Mouse (Mus musculus) liver, embryonic 15.5 days (tissue): ENCODE data around the gene Phlda3. TPM values are rescaled to one million over a fixed set of nuclear protein-coding genes. Genes with fewer than 3 reads are reported as not detected.

Experiments used
- ATAC-seq: fragments of 200-750 bp; cut with Nextera tagmentation; 2 replicates; pipeline ENCODE4 v1.8.0; 2017; ENCODE audit warnings: moderate number of reproducible peaks, mild to moderate bottlenecking, moderate library complexity; ENCODE audit not compliant: insufficient read depth
- H3K27ac ChIP-seq: fragments of 300-500 bp; sonication (generic); replicated peaks from 2 replicates; pipeline ENCODE4 v1.5.1; 2015; ENCODE audit warnings: mild to moderate bottlenecking, inconsistent platforms
- H3K27me3 ChIP-seq: fragments of 300-500 bp; sonication (generic); 2 replicates; pipeline ENCODE4 v1.6.1; 2015; ENCODE audit warnings: mild to moderate bottlenecking, inconsistent platforms
- H3K36me3 ChIP-seq: fragments of 300-500 bp; sonication (generic); replicated peaks from 2 replicates; pipeline ENCODE4 v1.6.1; 2015; ENCODE audit warnings: moderate library complexity, mild to moderate bottlenecking, inconsistent platforms
- H3K4me1 ChIP-seq: fragments of 300-500 bp; sonication (generic); replicated peaks from 2 replicates; pipeline ENCODE4 v1.6.1; 2015; ENCODE audit warnings: inconsistent platforms
- H3K4me2 ChIP-seq: fragments of 300-500 bp; sonication (generic); 2 replicates; pipeline ENCODE4 v1.6.1; 2015; ENCODE audit warnings: moderate library complexity, mild to moderate bottlenecking, inconsistent platforms
- H3K4me3 ChIP-seq: fragments of 300-500 bp; sonication (generic); replicated peaks from 2 replicates; pipeline ENCODE4 v1.5.1; 2015; ENCODE audit warnings: mild to moderate bottlenecking, inconsistent platforms
- H3K9ac ChIP-seq: fragments of 300-500 bp; sonication (generic); 2 replicates; pipeline ENCODE4 v1.6.1; 2015; ENCODE audit warnings: moderate library complexity, mild to moderate bottlenecking, inconsistent platforms
- H3K9me3 ChIP-seq: fragments of 300-500 bp; sonication (generic); replicated peaks from 2 replicates; pipeline ENCODE4 v1.6.1; 2016; ENCODE audit warnings: inconsistent platforms
- WGBS: fragments of 180-500 bp; shearing (Covaris S2); methylation state at CpG from one replicate; pipeline ENCODE4 v1.1.7; 2015; ENCODE audit warnings: mixed read lengths; ENCODE audit not compliant: insufficient replicate concordance; 5-methylcytosine and 5-hydroxymethylcytosine counted together
- polyA plus RNA-seq: library from polyadenylated mRNA; unstranded; fragments of >200 nt; fragmentation: Nextera tagmentation; extraction: Ambion mirVana; gene quantifications from 2 replicates; pipeline ENCODE4 v1.2.1, GENCODE M21; 2015

Gene Phlda3
- polyA plus RNA-seq, 1 experiment from 2014 or later, result 6.2 TPM

- H3K36me3 ChIP-seq, result no peaks in the 10 kb centered on the region
- no peaks in the 10 kb centered on the region for H3K9me3 ChIP-seq
- peak overlapping the region; percentile 48; the same call in 1 of the 2 replicates for H3K27ac ChIP-seq
- WGBS, result 24% methylated on average over 7 of the region's 7 CpGs
- ATAC-seq, result no peak
- H3K9ac ChIP-seq, result no peak overlapping the region
- no peaks in the 10 kb centered on the region for H3K27me3 ChIP-seq
- H3K4me1 ChIP-seq, result peaks cover 72% of the 10 kb centered on the region
- peak overlapping the region; percentile 87 for H3K4me2 ChIP-seq
- no peak overlapping the region for H3K4me3 ChIP-seq
These were observed 34.5 kb upstream of the Phlda3 start for GRCm38 (mm10) chr1:135731393-135731792.

- peak overlapping the region; percentile 87; the same call in 1 of the 2 replicates for H3K4me2 ChIP-seq
- no peak for ATAC-seq
These were observed 33.8 kb upstream of the Phlda3 start for GRCm38 (mm10) chr1:135731897-135732684.

GRCm38 (mm10) chr1:135734225-135734937, 31.5 kb upstream of the Phlda3 start:
- Histone ChIP-seq H3K36me3 (no peaks in the 10 kb centered on the region), H3K4me2 (no peak overlapping the region), H3K27me3 (no peaks in the 10 kb centered on the region), H3K4me1 (peaks cover 52% of the 10 kb centered on the region), H3K9me3 (no peaks in the 10 kb centered on the region), H3K27ac (no peak overlapping the region), H3K4me3 (no peak overlapping the region), H3K9ac (no peak overlapping the region)
- 54% methylated on average over 5 of the region's 7 CpGs for WGBS
- ATAC-seq, result no peak

More at GRCm38 (mm10) chr1:135731897-135732684, 33.8 kb upstream of the Phlda3 start:
- Histone ChIP-seq H3K27me3 (no peaks in the 10 kb centered on the region), H3K4me1 (peaks cover 69% of the 10 kb centered on the region), H3K9me3 (no peaks in the 10 kb centered on the region), H3K9ac (no peak overlapping the region), H3K4me3 (no peak overlapping the region), H3K27ac (peak overlapping the region; percentile 48; the same call in 1 of the 2 replicates), H3K36me3 (no peaks in the 10 kb centered on the region)
- 61% methylated on average over 11 of the region's 11 CpGs for WGBS

- H3K27ac ChIP-seq, result no peak overlapping the region
- H3K4me3 ChIP-seq, result no peak overlapping the region
- peaks cover 41% of the 10 kb centered on the region for H3K4me1 ChIP-seq
- H3K36me3 ChIP-seq, result peaks cover 4% of the 10 kb centered on the region
- H3K9ac ChIP-seq, result no peak overlapping the region
- H3K4me2 ChIP-seq, result no peak overlapping the region
- no peaks in the 10 kb centered on the region for H3K27me3 ChIP-seq
- WGBS, result 54% methylated on average over 6 of the region's 6 CpGs
- ATAC-seq, result no peak
- H3K9me3 ChIP-seq, result no peaks in the 10 kb centered on the region
These were observed 30.5 kb upstream of the Phlda3 start for GRCm38 (mm10) chr1:135735460-135735859.

GRCm38 (mm10) chr1:135744987-135745386, 20.9 kb upstream of the Phlda3 start:
- 85% methylated on average over 7 of the region's 7 CpGs for WGBS
- H3K36me3 ChIP-seq, result peaks cover 54% of the 10 kb centered on the region
- ATAC-seq, result no peak

GRCm38 (mm10) chr1:135746248-135746647, 19.7 kb upstream of the Phlda3 start:
- Histone ChIP-seq H3K36me3 (peaks cover 54% of the 10 kb centered on the region), H3K9ac (no peak overlapping the region)

More at GRCm38 (mm10) chr1:135744987-135745386, 20.9 kb upstream of the Phlda3 start:
- no peaks in the 10 kb centered on the region for H3K27me3 ChIP-seq
- H3K4me1 ChIP-seq, result no peaks in the 10 kb centered on the region
- no peaks in the 10 kb centered on the region for H3K9me3 ChIP-seq
- H3K27ac ChIP-seq, result no peak overlapping the region
- no peak overlapping the region for H3K4me2 ChIP-seq
- no peak overlapping the region for H3K9ac ChIP-seq
- no peak overlapping the region for H3K4me3 ChIP-seq

GRCm38 (mm10) chr1:135752737-135753348, 13.1 kb upstream of the Phlda3 start:
- Histone ChIP-seq H3K9ac (no peak overlapping the region), H3K27me3 (0 out of 2 replicates have a peak, but pooled peaks cover 11% of the 10 kb centered on the region), H3K4me2 (no peak overlapping the region), H3K9me3 (no peaks in the 10 kb centered on the region), H3K4me1 (no peaks in the 10 kb centered on the region), H3K27ac (no peak overlapping the region), H3K36me3 (peaks cover 31% of the 10 kb centered on the region), H3K4me3 (no peak overlapping the region)
- peak; percentile 90 for ATAC-seq
- 12% methylated on average over 10 of the region's 10 CpGs for WGBS

More at GRCm38 (mm10) chr1:135746248-135746647, 19.7 kb upstream of the Phlda3 start:
- Histone ChIP-seq H3K9me3 (no peaks in the 10 kb centered on the region), H3K4me3 (no peak overlapping the region), H3K4me2 (no peak overlapping the region), H3K27ac (no peak overlapping the region), H3K27me3 (no peaks in the 10 kb centered on the region), H3K4me1 (no peaks in the 10 kb centered on the region)
- no peak for ATAC-seq
- 72% methylated on average over 4 of the region's 4 CpGs for WGBS

GRCm38 (mm10) chr1:135755287-135755686, 10.6 kb upstream of the Phlda3 start:
- Histone ChIP-seq H3K27me3 (0 out of 2 replicates have a peak, but pooled peaks cover 11% of the 10 kb centered on the region), H3K9me3 (no peaks in the 10 kb centered on the region), H3K4me2 (no peak overlapping the region), H3K4me1 (no peaks in the 10 kb centered on the region), H3K4me3 (no peak overlapping the region), H3K9ac (no peak overlapping the region), H3K36me3 (peaks cover 12% of the 10 kb centered on the region), H3K27ac (no peak overlapping the region)
- no peak for ATAC-seq
- WGBS, result 72% methylated on average over 9 of the region's 9 CpGs

GRCm38 (mm10) chr1:135755913-135756312, 10.0 kb upstream of the Phlda3 start:
- Histone ChIP-seq H3K9me3 (no peaks in the 10 kb centered on the region), H3K9ac (no peak overlapping the region), H3K4me3 (no peak overlapping the region), H3K36me3 (peaks cover 10% of the 10 kb centered on the region), H3K4me1 (no peaks in the 10 kb centered on the region), H3K27ac (no peak overlapping the region), H3K27me3 (0 out of 2 replicates have a peak, but pooled peaks cover 11% of the 10 kb centered on the region), H3K4me2 (no peak overlapping the region)
- ATAC-seq, result no peak
- WGBS, result 60% methylated on average over 3 of the region's 3 CpGs

- H3K4me3 ChIP-seq, result no peak overlapping the region
- H3K4me1 ChIP-seq, result no peaks in the 10 kb centered on the region
- H3K27me3 ChIP-seq, result peaks cover 11% of the 10 kb centered on the region; the same call in 1 of the 2 replicates
- no peak for ATAC-seq
- H3K9ac ChIP-seq, result no peak overlapping the region
- no peak overlapping the region for H3K4me2 ChIP-seq
- 57% methylated on average over 8 of the region's 8 CpGs for WGBS
- H3K9me3 ChIP-seq, result no peaks in the 10 kb centered on the region
- no peaks in the 10 kb centered on the region for H3K36me3 ChIP-seq
- no peak overlapping the region for H3K27ac ChIP-seq
These were observed 8.6 kb upstream of the Phlda3 start for GRCm38 (mm10) chr1:135757287-135757686.

- no peaks in the 10 kb centered on the region for H3K9me3 ChIP-seq
- H3K27me3 ChIP-seq, result peaks cover 21% of the 10 kb centered on the region
- H3K4me2 ChIP-seq, result no peak overlapping the region
- ATAC-seq, result no peak
- no peaks in the 10 kb centered on the region for H3K4me1 ChIP-seq
- 65% methylated on average over 4 of the region's 4 CpGs for WGBS
- no peaks in the 10 kb centered on the region for H3K36me3 ChIP-seq
- H3K27ac ChIP-seq, result no peak overlapping the region
- no peak overlapping the region for H3K9ac ChIP-seq
- no peak overlapping the region for H3K4me3 ChIP-seq
These were observed 6.2 kb upstream of the Phlda3 start for GRCm38 (mm10) chr1:135759685-135760084.
